Mouse (Mus musculus): Measurements from ENCODE around the gene Dusp6. TPM values are rescaled to one million over a fixed set of nuclear protein-coding genes. Genes with fewer than 3 reads are reported as not detected.

Dusp6 gene
- polyA plus RNA-seq, 1 experiment: 50.9 TPM

DNA sequence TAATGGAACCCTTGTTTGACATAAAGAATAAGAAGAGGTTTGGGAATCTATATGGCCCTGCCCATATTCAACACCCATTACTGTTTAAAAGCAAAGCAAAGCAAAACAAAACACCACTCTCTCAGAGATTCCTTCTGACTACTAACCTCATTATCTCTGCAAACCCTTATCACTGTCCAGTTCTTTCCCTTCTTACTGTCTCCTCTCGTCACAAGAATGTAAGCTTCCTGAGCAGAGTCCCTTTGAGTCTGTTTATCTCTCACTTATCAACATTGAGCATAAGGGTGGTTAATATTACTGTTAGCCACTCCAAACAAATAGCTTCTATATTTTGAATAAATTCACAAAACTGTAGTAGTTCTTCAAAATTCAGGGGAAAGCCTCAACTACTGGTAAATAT, 48.9 kb downstream of the Dusp6 start:
- Histone ChIP-seq H3K9me3 (replicated peaks; ENCODE audit: control insufficient read depth, insufficient read depth, low read length, poor library complexity, severe bottlenecking) (no peaks in the 10 kb centered on the region), H3K36me3 (ENCODE audit: control insufficient read depth, insufficient read depth, low read length, poor library complexity, severe bottlenecking) (no peaks in the 10 kb centered on the region), H3K27ac (ENCODE audit: insufficient read depth, low read length) (no peak overlapping the region), H3K4me1 (ENCODE audit: control insufficient read depth, insufficient read depth, low read length) (peaks cover 1% of the 10 kb centered on the region), H3K4me3 (ENCODE audit: low read depth, low read length) (no peak overlapping the region), H3K9ac (ENCODE audit: low read depth, poor library complexity, severe bottlenecking) (no peak overlapping the region), H3K27me3 (ENCODE audit: control insufficient read depth, insufficient read depth, low read length, poor library complexity, severe bottlenecking) (no peaks in the 10 kb centered on the region)
- TF ChIP-seq EP300 (IDR thresholded peaks at IDR 0.05; ENCODE audit: insufficient read depth, low read depth, low read length): no peak
- no peak for TF ChIP-seq POLR2A (IDR thresholded peaks at IDR 0.05; ENCODE audit: insufficient read depth, low read length)
- no peak for TF ChIP-seq CTCF (IDR thresholded peaks at IDR 0.05; ENCODE audit: low read depth, low read length)

DNA sequence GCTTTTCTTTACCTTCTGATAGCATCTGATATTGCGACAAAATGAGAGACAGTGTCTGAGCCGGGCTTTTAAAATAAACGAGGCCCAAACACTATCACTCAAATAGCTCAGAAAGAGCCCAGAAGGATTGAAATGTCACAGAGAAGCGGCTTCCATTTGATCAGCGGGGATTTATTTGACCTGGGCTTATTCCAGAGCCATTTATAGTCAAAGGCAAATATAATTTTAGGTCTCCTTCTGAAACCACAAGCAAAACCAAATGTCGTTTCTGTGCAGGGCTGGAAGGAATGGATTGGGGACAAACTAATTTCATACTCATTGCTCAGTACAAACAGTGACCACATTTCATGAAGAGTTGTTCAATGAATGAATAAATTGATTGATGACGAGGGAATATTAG, 51.3 kb downstream of the Dusp6 start:
- Histone ChIP-seq H3K4me3 (ENCODE audit: low read depth, low read length) (no peak overlapping the region), H3K9ac (ENCODE audit: low read depth, poor library complexity, severe bottlenecking) (no peak overlapping the region), H3K4me1 (ENCODE audit: control insufficient read depth, insufficient read depth, low read length) (peaks cover 1% of the 10 kb centered on the region), H3K27me3 (ENCODE audit: control insufficient read depth, insufficient read depth, low read length, poor library complexity, severe bottlenecking) (no peaks in the 10 kb centered on the region), H3K27ac (ENCODE audit: insufficient read depth, low read length) (no peak overlapping the region), H3K36me3 (ENCODE audit: control insufficient read depth, insufficient read depth, low read length, poor library complexity, severe bottlenecking) (no peaks in the 10 kb centered on the region), H3K9me3 (replicated peaks; ENCODE audit: control insufficient read depth, insufficient read depth, low read length, poor library complexity, severe bottlenecking) (no peaks in the 10 kb centered on the region)
- no peak for TF ChIP-seq EP300 (IDR thresholded peaks at IDR 0.05; ENCODE audit: insufficient read depth, low read depth, low read length)
- TF ChIP-seq CTCF (IDR thresholded peaks at IDR 0.05; ENCODE audit: low read depth, low read length): no peak
- no peak for TF ChIP-seq POLR2A (IDR thresholded peaks at IDR 0.05; ENCODE audit: insufficient read depth, low read length)

DNA sequence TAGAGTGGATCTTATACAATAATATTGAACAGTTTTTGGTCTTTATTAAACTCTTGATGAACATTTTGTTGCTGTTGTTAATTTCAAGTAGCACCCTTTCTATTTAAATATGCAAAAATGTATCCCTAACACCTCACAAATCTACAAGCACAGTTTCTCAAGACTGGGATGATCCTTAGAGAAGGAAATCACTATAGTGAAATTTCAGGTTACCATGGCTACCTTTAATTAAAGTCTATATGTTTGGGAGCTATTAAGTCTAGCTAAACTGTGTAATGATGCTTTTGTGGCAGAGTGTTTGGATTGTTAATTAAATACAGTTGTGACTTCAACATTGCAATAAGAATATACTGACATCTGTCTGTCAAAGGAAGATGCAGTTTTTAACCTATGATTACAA, 54.0 kb downstream of the Dusp6 start:
- H3K4me1 ChIP-seq (ENCODE audit: control insufficient read depth, insufficient read depth, low read length): peaks cover 1% of the 10 kb centered on the region
- H3K36me3 ChIP-seq (ENCODE audit: control insufficient read depth, insufficient read depth, low read length, poor library complexity, severe bottlenecking): no peaks in the 10 kb centered on the region
- TF ChIP-seq POLR2A (IDR thresholded peaks at IDR 0.05; ENCODE audit: insufficient read depth, low read length): no peak
- TF ChIP-seq EP300 (IDR thresholded peaks at IDR 0.05; ENCODE audit: insufficient read depth, low read depth, low read length): no peak
- TF ChIP-seq CTCF (IDR thresholded peaks at IDR 0.05; ENCODE audit: low read depth, low read length): no peak
- H3K4me3 ChIP-seq (ENCODE audit: low read depth, low read length): no peak overlapping the region
- H3K27me3 ChIP-seq (ENCODE audit: control insufficient read depth, insufficient read depth, low read length, poor library complexity, severe bottlenecking): no peaks in the 10 kb centered on the region
- H3K9me3 ChIP-seq (replicated peaks; ENCODE audit: control insufficient read depth, insufficient read depth, low read length, poor library complexity, severe bottlenecking): no peaks in the 10 kb centered on the region
- H3K27ac ChIP-seq (ENCODE audit: insufficient read depth, low read length): no peak overlapping the region
- H3K9ac ChIP-seq (ENCODE audit: low read depth, poor library complexity, severe bottlenecking): no peak overlapping the region

Other genes with a start within 250 kb of the Dusp6 start
- gene Poc1b, start 156.2 kb upstream of the Dusp6 start, polyA plus RNA-seq (2011; ENCODE audit: insufficient read depth, insufficient read length, low read depth, missing spikeins): 17.8 and 19.3 TPM in 2 replicates
- gene Galnt4, start 155.1 kb upstream of the Dusp6 start, polyA plus RNA-seq (2011; ENCODE audit: insufficient read depth, insufficient read length, low read depth, missing spikeins): 1.2 and 1.9 TPM in 2 replicates
- not detected in 2 replicates for gene Phxr2, start 136.9 kb upstream of the Dusp6 start, polyA plus RNA-seq (2011; ENCODE audit: insufficient read depth, insufficient read length, low read depth, missing spikeins)

Measured in ES-Bruce4 (cell line).